Mouse (Mus musculus) MEL (cell line): ENCODE measurements around the gene Tpcn2.

Experiments
- CHD2 ChIP-seq: IDR thresholded peaks from 2 replicates; pipeline ENCODE4 v1.6.1; 2011; ENCODE audit warnings: low read length, improper control_type of control experiment
- CTCF ChIP-seq, 3 experiments: IDR thresholded peaks in 2 of 3; conservative IDR thresholded peaks in 1 of 3; 2 replicates each; pipeline ENCODE4 v1.5.1; 2011 to 2012; ENCODE audit warnings: low read length in 3 of 3, low read depth in 2 of 3, mild to moderate bottlenecking in 2 of 3, improper control_type of control experiment in 1 of 3, inconsistent platforms in 1 of 3, mixed read lengths in 1 of 3, moderate library complexity in 1 of 3; ENCODE audit not compliant: control insufficient read depth in 1 of 3, insufficient read depth in 1 of 3, poor library complexity in 1 of 3, severe bottlenecking in 1 of 3
- E2F4 ChIP-seq: IDR thresholded peaks from 2 replicates; pipeline ENCODE4 v1.6.1; 2011; ENCODE audit warnings: low read depth, low read length, improper control_type of control experiment, borderline replicate concordance
- EP300 ChIP-seq, 2 experiments: IDR thresholded peaks; 2 replicates each; pipeline ENCODE4 v1.6.1; 2011; ENCODE audit warnings: improper control_type of control experiment in 2 of 2, low read length in 2 of 2, low read depth in 1 of 2, mild to moderate bottlenecking in 1 of 2
- ETS1 ChIP-seq: IDR thresholded peaks from 2 replicates; pipeline ENCODE4 v1.6.1; 2012; ENCODE audit warnings: low read depth, mild to moderate bottlenecking, inconsistent platforms, low read length, improper control_type of control experiment, moderate library complexity
- MAX ChIP-seq: IDR thresholded peaks from 2 replicates; pipeline ENCODE4 v1.6.1; 2011; ENCODE audit warnings: low read length, improper control_type of control experiment
- MAZ ChIP-seq: IDR thresholded peaks from 2 replicates; pipeline ENCODE4 v1.6.1; 2012; ENCODE audit warnings: low read depth, mild to moderate bottlenecking, inconsistent platforms, low read length, improper control_type of control experiment
- MXI1 ChIP-seq: IDR thresholded peaks from 2 replicates; pipeline ENCODE4 v1.6.1; 2011; ENCODE audit warnings: mild to moderate bottlenecking, low read depth, low read length, improper control_type of control experiment
- NELFE ChIP-seq: IDR thresholded peaks from 2 replicates; pipeline ENCODE4 v1.6.1; 2011; ENCODE audit warnings: low read depth, low read length, improper control_type of control experiment
- POLR2A ChIP-seq, 2 experiments: IDR thresholded peaks; 2 replicates each; pipeline ENCODE4 v1.6.1; 2011 to 2012; ENCODE audit warnings: low read length in 2 of 2, mild to moderate bottlenecking in 2 of 2, control low read depth in 1 of 2, improper control_type of control experiment in 1 of 2, low read depth in 1 of 2, moderate library complexity in 1 of 2; ENCODE audit not compliant: control insufficient read depth in 1 of 2, insufficient read depth in 1 of 2, poor library complexity in 1 of 2
- TAL1 ChIP-seq: IDR thresholded peaks from 2 replicates; pipeline ENCODE4 v1.6.1; 2012; ENCODE audit warnings: mild to moderate bottlenecking, inconsistent platforms, low read length, moderate library complexity, mixed read lengths
- USF1 ChIP-seq: IDR thresholded peaks from 2 replicates; pipeline ENCODE4 v1.6.1; 2014; ENCODE audit warnings: low read depth, mild to moderate bottlenecking, inconsistent platforms, low read length, improper control_type of control experiment, moderate library complexity
- ZC3H11A ChIP-seq: IDR thresholded peaks from 2 replicates; pipeline ENCODE4 v1.6.1; 2012; ENCODE audit warnings: low read depth, mild to moderate bottlenecking, inconsistent platforms, low read length, improper control_type of control experiment

- no peak for TF ChIP-seq CHD2
- no peak for TF ChIP-seq E2F4
- no peak for TF ChIP-seq TAL1
- TF ChIP-seq CTCF (IDR thresholded peaks at IDR 0.05 in 2 of 3, conservative IDR thresholded peaks at IDR 0.05 in 1 of 3; ENCODE audit: control insufficient read depth in 1 of 3, insufficient read depth in 1 of 3, low read depth in 2 of 3, low read length in 3 of 3, poor library complexity in 1 of 3, severe bottlenecking in 1 of 3): peak in 2 of 3 experiments; percentile 18 to 35; a peak in 1 of 6 replicates
- peak; percentile 33 to 69; a peak in 1 of 4 replicates for TF ChIP-seq POLR2A (IDR thresholded peaks at IDR 0.05; ENCODE audit: control insufficient read depth in 1 of 2, insufficient read depth in 1 of 2, low read depth in 1 of 2, low read length in 2 of 2, poor library complexity in 1 of 2)
- no peak for TF ChIP-seq EP300 (IDR thresholded peaks at IDR 0.05; ENCODE audit: low read depth in 1 of 2, low read length in 2 of 2)
- TF ChIP-seq USF1: no peak
- TF ChIP-seq MAX: no peak
- TF ChIP-seq ETS1: no peak
- peak; percentile 74 for TF ChIP-seq NELFE
- peak; percentile 12; the same call in 1 of the 2 replicates for TF ChIP-seq MAZ
- TF ChIP-seq MXI1: no peak
- no peak for TF ChIP-seq ZC3H11A
Observed at GRCm38 (mm10) chr7:145283487-145284187, at the start of gene Tpcn2.
